Mouse (Mus musculus): ENCODE measurements at regions not wholly inside any gene's neighbourhood (a gene's known extent, or its start where the extent isn't known, plus 50 kb on each side); places are given as distances from the start of the nearest gene placed in this dataset.

DNA sequence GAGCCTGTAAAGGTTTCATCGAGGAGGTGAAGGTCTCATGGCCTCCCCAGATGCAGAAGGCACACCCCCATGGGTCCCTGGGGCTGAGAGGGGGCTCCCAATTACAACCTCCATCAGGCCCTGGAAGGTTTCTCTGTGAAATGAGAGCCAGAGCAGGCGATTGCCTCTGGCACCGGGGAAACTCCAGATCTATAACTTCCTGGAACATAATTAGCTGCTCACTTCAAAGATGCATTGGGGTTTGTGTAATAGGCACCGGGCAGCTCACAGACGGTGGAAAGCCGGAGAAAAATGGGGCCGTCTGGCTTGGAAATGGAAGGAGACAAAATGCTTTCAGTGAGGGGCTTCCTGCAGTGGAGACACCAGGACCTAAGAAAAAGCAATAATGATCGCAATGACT, 151.2 kb upstream of the Mvb12b start:
- no peak for DNase-seq

DNA sequence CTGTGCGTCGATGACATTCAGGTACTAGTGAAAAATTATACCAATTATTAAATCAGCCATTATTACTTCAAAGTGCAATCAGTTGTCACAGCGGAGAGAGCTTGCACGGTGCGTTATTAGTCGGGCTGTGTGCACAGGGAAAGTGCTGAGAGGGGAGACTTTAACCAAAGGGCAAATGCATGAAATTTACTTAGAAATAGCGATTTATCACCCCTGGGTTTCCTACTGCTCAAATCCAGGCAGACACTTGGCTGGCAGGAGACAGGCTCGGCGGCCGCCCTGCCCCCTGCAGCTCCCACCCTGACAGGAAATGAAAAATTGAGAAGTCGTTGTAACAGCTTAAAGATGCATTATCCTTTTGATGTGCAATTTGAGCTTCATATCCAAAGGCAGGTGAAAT, 145.5 kb upstream of the Mvb12b start:
- DNase-seq = no peak

DNA sequence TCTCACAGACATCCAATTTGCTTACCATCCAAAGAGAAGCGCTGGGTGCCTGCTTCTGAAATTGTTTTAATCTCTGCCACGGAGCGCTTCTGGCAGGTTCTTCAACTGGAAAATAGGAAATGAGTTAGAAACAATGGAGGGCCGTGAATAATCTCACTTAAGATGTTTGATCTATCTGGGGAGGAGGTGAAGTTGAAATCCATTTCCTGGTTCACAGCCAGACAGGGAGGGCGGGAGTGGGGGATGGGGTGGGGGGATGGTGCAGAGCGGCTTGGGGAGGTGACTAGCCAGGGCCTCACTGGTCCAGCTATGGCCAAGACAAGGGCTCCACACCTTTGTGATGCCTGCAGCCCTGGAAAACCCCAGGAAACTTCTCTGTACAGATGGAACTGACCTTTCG, 143.7 kb upstream of the Mvb12b start:
- DNase-seq = no peak

DNA sequence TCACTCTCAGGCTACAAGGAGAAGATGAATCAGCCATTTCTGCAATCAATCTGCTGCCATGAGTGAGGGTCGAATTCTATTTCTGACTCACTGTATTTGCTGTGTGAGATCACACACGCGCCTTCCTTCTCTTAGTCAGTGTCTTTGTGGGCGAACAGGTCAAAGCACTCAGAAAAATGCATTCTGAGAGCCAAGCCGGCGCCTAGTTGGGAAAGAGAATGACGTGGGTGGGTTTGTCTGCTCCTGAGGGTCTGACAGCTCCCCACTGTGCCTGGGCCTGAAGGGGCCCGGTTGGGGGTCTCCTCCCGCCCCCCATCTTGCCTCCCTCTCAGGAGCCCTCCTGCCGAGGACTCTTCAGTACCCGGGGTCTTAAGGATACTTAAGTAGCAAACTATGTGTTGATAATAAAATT, 143.3 kb upstream of the Mvb12b start:
- no peak for DNase-seq

DNA sequence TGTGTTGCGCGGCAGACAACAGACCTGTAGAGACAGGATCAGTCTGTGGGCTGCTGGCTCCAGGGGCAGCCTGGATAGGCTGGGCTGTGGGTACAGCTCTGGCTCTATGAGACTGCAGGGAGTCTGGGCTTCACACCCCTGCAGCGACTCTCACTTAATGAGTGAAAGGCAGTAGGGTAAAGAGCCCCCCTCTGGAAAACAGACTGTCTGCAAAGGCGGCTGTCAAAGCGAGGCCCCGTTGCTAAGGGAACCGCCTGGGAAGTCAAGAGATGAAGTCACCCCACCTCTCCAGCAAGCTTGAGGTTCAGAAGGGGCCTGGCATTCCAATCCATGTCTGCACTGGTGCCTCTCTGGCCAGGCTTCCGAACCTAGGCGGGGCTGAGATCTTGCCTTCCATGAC, 139.7 kb upstream of the Mvb12b start:
- DNase-seq = no peak

DNA sequence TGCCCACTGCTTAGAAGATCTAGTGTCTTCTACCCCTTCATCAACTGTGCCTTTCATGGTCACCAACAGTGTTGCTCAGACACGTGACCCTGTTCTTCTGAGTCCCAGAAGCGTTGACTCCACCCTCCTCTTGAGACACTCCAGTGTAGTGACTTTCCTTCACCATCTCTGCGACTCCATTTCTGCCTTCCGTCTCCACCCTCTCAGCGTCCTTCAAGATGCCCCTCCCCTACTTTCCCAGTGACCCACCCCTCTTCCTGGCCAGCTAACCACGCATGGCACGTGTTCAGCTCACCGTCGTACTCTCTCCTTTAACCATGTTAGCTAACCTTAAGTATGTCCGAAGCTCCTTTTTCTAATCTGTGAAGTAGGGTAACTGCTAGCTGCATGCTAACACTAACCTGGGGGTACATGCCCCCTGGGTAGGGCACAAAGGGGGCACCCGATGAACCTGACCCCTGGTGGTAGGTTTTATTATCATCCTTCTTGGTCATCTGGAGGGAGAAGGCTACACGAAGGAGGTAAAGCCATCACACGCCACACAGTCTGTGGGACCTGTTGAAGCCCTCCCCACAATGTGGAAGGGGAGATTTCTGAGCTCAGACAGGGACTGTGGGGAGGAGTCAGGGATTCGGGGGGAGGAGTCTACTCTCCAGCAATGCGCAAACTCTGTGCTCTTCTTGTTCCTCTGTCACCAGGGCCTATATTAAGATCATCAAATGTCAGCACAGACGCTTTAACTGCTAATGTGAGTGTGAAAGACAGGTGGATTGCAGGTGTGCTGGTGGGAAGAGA, 139.0 kb upstream of the Mvb12b start:
- DNase-seq = no peak

DNA sequence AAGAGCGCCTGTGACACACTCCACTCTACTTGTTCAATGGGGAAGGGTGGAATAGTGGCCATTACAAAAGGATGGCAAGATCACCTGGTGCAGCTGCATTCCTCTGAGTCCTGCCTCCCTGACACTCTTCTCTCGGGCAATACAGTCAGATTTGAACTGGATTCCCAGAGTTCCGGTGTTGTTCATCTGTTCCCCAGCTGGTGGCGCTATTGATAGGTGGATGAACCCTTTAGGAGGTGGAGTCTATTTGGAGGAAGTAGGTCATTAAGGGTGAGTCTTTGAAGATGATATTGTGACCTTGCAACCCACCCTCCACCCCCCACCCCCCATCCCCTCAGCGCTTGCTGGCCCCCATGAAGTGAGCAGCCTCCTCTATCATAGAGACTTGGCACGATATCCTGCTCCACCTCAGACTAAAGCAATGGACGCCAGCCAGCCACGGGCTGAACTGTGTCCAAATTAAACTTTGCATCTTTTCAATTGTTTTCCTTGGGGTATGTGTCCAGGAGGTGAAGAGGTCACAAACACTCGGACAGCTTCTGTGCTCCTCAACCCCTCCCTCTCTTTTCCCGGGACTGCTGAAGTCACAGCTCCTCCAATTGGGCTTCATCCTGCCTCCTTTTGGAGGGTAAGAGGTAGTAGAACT, 138.1 kb upstream of the Mvb12b start:
- peak; percentile 30 for DNase-seq

DNA sequence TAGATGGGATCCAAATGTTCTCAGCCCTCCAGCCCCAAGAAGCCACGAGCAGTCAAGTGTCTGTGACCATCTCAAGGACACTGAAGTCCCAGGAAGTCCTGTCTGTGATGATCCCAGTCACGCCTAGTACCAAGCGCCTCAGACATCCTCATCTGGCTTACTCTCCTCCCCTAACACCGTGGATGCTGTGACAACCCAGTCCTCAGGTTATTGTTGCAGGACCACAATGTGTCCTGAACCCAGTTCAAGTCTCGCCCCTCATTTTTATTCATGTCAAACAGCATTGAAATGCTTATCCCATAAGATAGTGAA, 129.4 kb upstream of the Mvb12b start:
- no peak for DNase-seq

DNA sequence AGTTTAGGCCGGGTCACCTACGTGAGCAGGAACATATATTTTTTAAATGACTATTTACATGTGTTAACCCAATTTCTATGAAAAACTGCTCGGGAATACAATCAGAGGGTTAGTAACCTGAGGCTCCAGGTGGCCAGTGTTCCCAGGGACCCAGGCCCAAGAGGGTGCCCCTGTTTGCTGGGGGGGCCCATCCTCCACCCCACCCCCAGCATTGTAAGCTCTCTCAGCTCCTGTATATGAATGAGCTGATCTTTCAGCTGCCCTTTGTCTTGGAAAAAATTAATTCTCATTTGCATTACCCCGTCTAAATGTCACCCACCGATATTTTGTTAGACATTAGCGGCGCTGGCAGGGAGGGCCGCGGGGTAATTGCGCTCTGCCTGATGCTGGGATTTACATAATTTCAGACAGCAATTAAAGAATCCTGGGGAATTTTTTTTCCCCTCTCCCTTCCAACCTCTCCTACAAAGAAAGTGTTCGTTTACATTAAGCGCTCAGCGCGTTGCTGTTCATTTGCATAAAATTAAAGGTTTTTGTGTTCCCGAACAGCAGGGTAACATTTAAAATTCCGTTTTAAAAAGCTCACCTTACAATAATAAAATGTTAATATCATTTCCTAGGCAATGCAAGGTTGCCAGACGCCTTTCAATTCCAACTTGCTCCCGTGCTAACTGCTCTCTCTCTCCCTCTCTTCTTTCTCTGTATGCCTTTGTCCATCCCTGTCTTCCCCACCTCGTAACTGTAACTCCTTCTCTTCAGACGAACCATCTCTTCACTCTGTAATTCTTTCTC, 128.8 kb upstream of the Mvb12b start:
- no peak for DNase-seq

DNA sequence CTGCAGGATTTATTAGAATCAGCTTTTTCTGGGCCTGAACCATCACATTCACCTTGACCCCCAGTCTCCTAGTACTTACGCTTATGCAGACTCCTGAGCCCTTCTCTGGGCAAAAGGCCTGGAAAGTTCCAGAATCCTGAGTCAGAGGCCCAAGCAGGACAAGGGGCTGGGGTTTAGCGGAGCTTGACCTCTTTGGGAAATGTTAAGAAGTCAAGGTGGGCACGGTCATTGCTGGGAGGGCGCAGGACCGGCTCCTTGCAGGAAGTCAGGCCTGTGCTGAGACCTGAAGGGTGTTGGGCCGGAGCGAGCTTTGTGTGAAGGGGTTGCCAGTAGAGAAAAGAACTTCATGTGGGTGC, 127.9 kb upstream of the Mvb12b start:
- DNase-seq = no peak

DNA sequence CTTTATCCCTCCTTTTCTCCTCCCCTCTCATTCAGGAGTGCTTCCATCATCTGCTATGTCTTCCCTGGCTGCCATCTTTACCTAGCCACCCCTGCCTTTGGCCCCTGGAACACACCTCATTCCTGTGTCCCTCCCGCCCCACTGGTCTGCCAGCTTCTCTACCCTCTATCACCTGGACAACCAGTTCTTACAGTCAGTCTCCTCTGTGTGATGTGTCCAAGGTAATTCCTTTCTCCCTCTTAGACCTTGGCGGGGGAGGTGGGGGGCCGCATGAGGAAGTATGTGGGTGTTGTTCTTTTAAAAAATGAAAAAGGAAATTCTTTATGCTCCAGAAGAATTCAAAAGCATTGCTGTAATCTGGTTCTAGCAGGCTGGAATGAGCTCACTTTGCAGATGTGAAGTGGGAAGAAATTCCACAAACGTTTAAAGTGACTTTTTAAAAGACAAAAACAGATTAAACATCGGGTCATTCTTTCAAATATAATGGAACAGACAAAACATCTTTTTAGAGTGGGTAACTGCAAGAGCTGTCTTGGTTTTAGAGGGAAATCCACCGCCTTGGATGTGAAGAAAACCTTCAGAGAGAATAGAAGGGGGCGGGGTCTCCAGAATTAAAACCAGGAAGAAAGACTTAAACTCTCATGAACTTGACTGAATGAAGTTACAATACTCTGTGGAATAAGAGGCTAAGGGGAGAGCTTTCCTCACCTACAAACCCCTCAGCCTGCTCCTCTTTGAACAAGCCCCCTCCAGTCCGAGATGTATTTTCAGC, 127.3 kb upstream of the Mvb12b start:
- no peak for DNase-seq

DNA sequence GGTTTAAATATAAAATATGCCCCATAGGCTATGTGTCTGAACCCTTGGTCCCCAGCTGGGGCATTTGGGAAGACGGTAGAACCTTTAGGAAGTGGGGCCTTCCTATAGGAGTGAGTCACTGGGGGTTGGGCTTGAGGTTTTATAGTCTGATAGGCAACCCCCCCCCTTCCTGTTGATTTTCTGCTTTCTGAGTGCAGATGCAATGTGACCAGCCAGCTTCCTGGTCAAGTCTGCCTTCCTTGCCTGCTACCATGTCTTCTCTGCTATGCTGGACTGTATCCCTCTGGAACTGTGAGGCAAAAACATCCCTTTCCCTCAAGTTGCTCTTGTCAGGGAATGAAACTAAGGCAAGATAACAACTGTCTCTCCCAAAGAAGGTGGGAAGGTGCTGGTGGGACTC, 122.4 kb upstream of the Mvb12b start:
- DNase-seq = no peak

DNA sequence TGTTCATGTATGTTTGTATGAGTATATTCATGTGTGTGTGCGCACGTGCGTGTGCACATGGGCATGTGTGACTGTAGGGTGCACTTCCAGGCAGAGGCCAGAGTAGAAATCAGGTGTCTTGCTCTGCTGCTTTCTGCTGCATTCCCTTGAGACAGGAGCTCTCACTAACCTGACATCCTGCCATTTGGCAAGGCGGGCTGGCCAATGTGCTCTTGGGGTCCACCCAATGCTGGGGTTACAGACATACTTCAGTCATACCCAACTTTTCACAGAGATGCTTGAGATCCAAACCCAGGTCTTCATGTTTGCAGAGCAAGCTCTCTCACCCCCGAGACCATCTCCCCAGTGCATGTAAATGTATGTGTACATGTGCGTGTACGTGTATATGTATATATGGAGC, 120.2 kb upstream of the Mvb12b start:
- no peak for DNase-seq

DNA sequence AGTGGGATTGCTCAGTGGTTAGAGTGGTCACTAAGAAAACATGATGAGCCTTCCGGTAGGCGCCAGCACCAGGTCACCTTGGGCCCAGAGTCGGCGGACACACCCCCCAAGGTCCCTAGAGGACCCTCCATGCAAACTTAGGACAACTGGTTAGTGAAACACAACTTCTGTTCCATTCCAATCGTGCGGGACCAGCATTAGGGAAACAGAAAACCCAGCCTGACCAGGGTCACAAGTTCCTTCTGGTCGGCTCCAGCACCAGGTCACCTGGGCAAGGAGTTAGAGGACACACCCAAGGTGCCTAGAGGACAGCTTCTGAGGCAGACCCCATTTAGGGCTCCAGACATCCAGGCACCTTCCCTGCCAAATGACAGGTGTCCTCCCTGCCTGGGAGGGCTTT, 109.4 kb upstream of the Mvb12b start:
- no peak for DNase-seq

DNA sequence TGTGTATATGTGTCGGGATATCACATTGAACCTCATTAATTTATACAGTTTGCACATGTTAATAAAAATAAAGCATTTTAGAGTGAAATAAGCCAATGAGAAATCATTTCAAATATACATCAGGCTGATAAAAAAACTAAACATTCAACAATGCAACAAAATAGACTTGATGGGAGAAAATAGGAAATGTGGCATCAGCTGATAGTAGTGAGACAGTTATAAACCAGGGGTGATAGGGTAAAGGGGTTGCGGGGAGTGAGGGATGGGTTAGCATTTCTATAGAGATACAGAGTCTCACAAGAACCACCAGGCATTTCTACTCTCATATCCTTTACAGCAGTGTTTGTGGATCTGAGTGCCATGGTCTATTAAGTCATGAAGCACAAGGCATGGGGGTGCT, 108.6 kb upstream of the Mvb12b start:
- no peak for DNase-seq

DNA sequence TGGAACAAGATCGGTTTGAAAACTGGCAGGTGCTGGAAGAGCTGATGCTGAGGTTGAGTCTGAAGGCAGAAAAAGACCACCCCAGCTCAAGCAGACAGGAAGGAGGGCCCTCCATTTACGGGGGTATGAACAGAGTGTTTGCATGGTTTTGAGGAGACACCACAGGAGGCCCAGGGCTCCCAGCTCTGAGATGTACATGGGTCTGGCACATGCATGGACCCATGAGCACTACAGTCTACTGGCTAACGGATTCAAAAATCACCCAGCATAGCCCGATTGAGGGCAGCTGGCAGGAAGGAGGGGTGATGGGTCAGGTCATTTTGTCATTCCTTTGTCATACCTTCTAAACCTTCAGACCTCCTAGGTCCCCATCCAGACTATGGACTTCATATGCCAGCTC, 103.6 kb upstream of the Mvb12b start:
- DNase-seq = no peak

DNA sequence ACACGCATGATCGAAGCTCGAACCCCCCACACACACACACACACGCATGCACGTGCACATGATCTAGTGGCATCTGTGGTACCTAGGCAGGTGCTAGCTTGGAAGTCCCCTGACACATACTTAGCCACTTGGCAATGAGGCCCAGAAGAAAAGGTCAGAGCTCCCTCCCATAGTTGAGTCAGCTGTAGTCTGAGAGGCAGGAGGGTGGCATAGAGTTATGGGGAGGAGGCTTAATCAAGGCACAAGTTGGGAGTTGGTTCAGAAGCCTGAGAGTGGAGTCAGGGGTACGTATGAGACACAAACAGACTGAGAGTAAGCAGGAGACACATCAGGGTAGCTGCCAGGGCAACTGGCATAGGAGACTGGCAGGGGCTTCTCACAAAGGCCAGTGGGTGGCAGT, 103.0 kb upstream of the Mvb12b start:
- DNase-seq = no peak

DNA sequence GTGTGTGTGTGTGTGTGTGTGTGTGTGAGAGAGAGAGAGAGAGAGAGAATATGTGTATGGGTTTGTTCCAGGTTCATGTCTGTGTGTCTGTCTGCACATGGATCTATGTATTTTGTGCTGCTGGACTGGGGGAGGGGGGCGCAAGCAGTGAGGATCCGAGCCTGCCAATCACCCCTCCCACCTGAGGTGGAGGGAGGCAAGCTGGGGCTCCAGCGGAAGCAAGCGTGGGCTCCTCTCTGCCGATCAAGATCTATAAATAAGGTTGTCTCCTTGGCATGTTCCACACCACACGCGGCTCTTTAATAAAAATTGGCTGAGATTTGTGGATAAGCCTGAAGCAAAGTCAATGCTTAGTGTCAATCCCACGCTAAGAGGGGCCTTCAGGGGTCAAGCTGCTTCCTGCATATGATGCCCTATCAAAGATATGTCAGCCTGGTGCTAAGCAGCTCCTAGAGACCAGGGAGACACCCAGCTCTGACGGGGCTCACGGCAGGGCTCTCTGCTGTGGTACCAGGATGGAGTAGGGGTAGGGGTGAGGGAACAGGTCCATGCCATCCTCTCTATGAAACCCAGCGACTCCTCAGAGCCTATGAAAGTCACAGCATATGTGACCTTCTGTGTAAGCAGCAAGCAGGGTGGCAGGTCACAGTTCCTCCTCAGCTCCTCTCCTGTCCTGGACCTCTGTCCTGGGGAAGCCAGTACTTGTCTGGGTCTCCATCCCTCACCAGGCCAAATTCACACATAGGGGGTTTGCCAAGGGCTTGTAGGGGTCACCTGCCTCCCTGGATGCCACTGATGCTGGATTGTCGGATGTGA, 102.0 kb upstream of the Mvb12b start:
- no peak for DNase-seq

DNA sequence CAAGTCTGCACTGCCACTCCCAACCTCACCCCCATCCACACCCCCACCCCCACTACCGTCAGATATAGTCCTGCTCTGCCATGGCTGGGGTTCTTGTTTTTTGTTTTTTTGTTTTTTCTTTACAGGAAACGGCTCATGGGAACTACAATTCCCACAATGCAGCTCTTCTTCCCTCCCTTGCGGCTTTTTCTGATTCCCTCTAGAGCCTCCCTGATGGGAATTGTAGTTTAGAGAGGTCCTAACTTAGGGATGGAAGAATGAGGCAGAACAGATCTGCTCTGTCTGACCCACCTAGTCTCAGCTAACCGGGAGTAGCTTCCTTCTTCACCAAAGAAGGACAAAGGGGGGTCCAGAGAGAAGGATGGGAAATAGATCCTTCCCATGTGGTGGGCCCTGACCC, 98.7 kb upstream of the Mvb12b start:
- DNase-seq = no peak

DNA sequence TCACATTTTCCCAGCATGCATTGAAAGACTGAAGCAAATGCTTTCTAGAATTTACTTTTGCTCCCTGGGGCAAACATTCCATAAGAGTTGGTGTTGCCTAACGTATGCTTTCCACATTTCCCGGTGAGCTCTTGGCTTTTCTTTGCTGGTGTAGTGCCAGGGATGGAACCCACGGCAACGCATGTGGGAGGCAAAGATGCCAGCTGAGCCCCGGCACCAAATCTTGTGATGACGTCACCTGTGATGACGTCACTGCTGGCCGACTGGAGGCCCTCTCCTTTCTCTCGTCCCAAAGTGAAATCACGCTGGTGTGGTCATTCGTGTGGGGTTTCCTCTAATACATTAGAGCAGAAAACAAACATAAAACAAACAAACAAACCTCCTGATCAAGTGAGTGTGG, 97.6 kb upstream of the Mvb12b start:
- no peak for DNase-seq

DNA sequence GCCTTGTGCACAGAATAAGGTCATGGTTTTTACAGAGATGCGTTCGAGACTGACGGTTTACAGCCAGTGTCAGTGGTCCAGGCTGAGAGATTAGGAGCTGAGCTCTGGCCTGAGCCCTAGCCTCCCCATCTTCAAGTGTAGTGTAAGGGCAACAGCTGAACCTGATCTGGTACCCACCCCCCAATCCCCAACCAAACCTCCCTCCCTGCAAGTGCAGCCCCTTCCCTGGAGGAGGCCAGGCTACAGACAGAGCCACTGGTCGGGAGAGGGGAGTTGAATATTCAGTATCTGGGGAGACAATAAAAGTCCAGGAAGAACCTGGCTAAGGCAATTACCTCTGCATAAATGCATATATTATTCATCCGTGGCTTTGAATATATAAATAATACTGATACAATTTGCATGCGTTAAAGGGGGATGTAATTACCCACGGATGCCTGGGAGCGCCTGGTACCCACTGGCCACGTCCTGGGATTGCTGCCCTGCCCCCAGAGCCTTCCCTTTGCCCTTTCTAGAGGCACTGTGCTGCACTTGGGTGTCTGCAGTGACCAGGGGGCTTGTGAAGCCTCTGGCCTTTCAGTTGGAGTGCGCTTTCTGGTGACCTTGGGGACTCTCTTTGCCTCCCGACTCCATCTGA, 95.5 kb upstream of the Mvb12b start:
- no peak for DNase-seq

DNA sequence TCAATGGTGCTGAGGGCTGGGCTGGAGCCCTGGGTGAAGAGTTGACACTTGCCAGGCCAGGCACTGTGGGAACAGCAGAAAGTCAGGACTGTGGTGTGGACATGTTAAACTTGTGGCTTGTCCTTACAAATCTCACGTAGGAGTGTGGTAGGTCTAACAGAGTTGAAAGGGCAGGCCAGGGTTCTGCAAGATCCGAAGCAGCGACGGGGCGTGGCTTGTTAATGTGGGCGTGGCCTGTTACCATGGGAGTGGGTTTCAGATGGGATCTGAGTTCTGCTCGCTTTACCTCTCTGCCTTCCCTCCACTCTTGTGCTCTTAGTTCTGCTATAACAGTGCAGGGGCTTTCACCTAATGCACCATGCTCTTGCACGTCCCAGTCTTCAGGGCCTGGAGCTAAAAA, 94.2 kb upstream of the Mvb12b start:
- DNase-seq = no peak

Measured in cerebellum, adult 11 months (tissue).